Mouse (Mus musculus) kidney, embryonic 15.5 days (tissue): ENCODE measurements around the gene Reps2. TPM values are rescaled to one million over a fixed set of nuclear protein-coding genes. Genes with fewer than 3 reads are reported as not detected.

Experiments
- ATAC-seq: fragments of 200-750 bp; cut with Nextera tagmentation; replicated peaks from 2 replicates; pipeline ENCODE4 v1.8.0; 2017; ENCODE audit warnings: moderate TSS enrichment; ENCODE audit not compliant: low FRiP score
- H3K27ac ChIP-seq: fragments of 300-500 bp; sonication (generic); 2 replicates; pipeline ENCODE4 v1.5.1; 2015; ENCODE audit warnings: mild to moderate bottlenecking, inconsistent platforms
- H3K27me3 ChIP-seq: fragments of 300-500 bp; sonication (generic); 2 replicates; pipeline ENCODE4 v1.6.1; 2015; ENCODE audit warnings: inconsistent platforms
- H3K36me3 ChIP-seq: fragments of 300-500 bp; sonication (generic); 2 replicates; pipeline ENCODE4 v1.6.1; 2015; ENCODE audit warnings: inconsistent platforms
- H3K4me1 ChIP-seq: fragments of 300-500 bp; sonication (generic); 2 replicates; pipeline ENCODE4 v1.6.1; 2015; ENCODE audit warnings: inconsistent platforms
- H3K4me2 ChIP-seq: fragments of 300-500 bp; sonication (generic); 2 replicates; pipeline ENCODE4 v1.6.1; 2015; ENCODE audit warnings: moderate library complexity, mild to moderate bottlenecking, inconsistent platforms
- H3K4me3 ChIP-seq: fragments of 300-500 bp; sonication (generic); replicated peaks from 2 replicates; pipeline ENCODE4 v1.5.1; 2015; ENCODE audit warnings: mild to moderate bottlenecking, inconsistent platforms
- H3K9ac ChIP-seq: fragments of 300-500 bp; sonication (generic); 2 replicates; pipeline ENCODE4 v1.6.1; 2015; ENCODE audit warnings: mild to moderate bottlenecking, inconsistent platforms
- H3K9me3 ChIP-seq: fragments of 300-500 bp; sonication (generic); replicated peaks from 2 replicates; pipeline ENCODE4 v1.6.1; 2016; ENCODE audit warnings: inconsistent platforms
- WGBS: fragments of 180-500 bp; shearing (Covaris S2); methylation state at CpG from one replicate; pipeline ENCODE4 v1.1.7; 2015; ENCODE audit warnings: mixed read lengths; 5-methylcytosine and 5-hydroxymethylcytosine counted together
- polyA plus RNA-seq: library from polyadenylated mRNA; unstranded; fragments of >200 nt; fragmentation: Nextera tagmentation; extraction: Ambion mirVana; gene quantifications from 2 replicates; pipeline ENCODE4 v1.2.1, GENCODE M21; 2015

The Reps2 gene
- polyA plus RNA-seq, 1 experiment from 2014 or later = 2.0 TPM

DNA sequence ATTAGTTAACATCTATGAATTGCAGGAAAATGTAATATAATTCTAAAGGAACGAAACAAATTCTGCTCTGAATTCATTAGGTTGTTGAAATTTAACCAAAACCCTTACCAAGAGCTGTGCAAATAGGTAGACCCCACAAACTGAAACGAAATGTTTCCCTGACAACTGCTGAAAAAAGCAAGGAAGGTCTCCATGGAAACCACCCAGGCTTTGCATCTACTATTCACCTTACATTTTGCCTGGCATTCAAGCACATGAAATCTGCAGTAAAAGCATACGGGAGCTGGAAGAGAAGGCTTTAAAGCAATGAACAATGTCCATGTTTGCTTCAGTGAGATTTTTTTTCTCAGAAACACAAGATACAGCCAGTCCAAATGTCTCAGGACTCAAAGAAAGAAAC lies 59.1 kb downstream of the Reps2 start:
- no peaks in the 10 kb centered on the region for H3K4me1 ChIP-seq
- no peak overlapping the region for H3K9ac ChIP-seq
- H3K36me3 ChIP-seq = no peaks in the 10 kb centered on the region
- no peak overlapping the region for H3K4me2 ChIP-seq
- H3K9me3 ChIP-seq = no peaks in the 10 kb centered on the region
- peaks cover 31% of the 10 kb centered on the region for H3K27me3 ChIP-seq
- no peak overlapping the region for H3K4me3 ChIP-seq
- no peak for ATAC-seq
- H3K27ac ChIP-seq = no peak overlapping the region
- WGBS = 68% methylated on average over 3 of the region's 3 CpGs

GRCm38 (mm10) chrX:162580521-162580920 lies 62.9 kb downstream of the Reps2 start:
- WGBS = 54% methylated on average over 3 of the region's 3 CpGs
- no peak overlapping the region for H3K9ac ChIP-seq
- no peak for ATAC-seq

DNA sequence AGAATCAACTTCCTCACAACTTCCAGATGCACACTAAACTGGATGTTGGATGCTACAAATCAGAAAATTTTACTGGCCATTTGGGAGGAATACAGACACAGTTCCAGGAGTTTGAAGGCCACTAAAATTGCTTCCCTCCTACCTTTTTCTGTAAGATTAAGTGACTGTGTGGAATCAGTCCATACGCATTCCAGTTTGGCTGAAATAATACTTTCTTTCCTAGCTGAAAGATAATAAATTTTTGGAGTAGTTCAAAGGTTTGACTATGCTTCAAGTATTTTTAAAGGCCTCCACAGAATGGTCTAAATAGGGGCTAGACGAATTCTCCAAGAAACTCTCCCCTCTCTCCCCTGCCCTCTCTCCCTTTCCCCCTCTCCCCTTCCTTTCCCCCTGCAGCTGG lies 75.0 kb downstream of the Reps2 start:
- no peaks in the 10 kb centered on the region for H3K36me3 ChIP-seq
- peaks cover 10% of the 10 kb centered on the region; the same call in 1 of the 2 replicates for H3K27me3 ChIP-seq
- ATAC-seq = no peak
- no peaks in the 10 kb centered on the region for H3K9me3 ChIP-seq
- H3K27ac ChIP-seq = no peak overlapping the region
- H3K4me3 ChIP-seq = no peak overlapping the region
- H3K4me2 ChIP-seq = no peak overlapping the region
- H3K4me1 ChIP-seq = no peaks in the 10 kb centered on the region
- H3K9ac ChIP-seq = no peak overlapping the region
- 54% methylated on average over 2 of the region's 2 CpGs for WGBS

More at GRCm38 (mm10) chrX:162580521-162580920, 62.9 kb downstream of the Reps2 start:
- no peaks in the 10 kb centered on the region for H3K9me3 ChIP-seq
- H3K27ac ChIP-seq = no peak overlapping the region
- peaks cover 35% of the 10 kb centered on the region for H3K27me3 ChIP-seq
- no peaks in the 10 kb centered on the region for H3K36me3 ChIP-seq
- no peaks in the 10 kb centered on the region for H3K4me1 ChIP-seq
- H3K4me2 ChIP-seq = no peak overlapping the region
- no peak overlapping the region for H3K4me3 ChIP-seq

DNA sequence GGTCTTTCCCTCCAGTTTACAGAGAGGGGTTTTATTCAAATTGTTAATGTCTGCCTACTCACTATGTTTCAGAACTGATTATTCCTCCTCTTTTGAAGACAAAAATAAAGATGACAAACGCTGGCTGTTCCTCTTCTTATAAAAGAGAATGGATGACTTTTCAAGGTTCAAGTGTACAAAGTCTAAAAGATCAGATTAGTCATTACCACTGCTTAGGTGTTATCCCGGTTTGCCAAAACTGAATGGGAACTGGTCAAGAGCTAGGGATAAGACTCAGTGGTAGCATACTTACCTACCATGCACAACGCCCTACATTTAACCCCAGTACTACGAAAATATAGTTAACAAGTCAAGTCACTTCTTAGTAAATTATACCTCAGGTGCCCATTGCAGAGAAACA lies 77.9 kb downstream of the Reps2 start:
- no peaks in the 10 kb centered on the region for H3K36me3 ChIP-seq
- H3K4me2 ChIP-seq = no peak overlapping the region
- H3K27me3 ChIP-seq = peaks cover 26% of the 10 kb centered on the region; the same call in 1 of the 2 replicates
- WGBS = 85% methylated on average over 4 of the region's 4 CpGs
- H3K27ac ChIP-seq = no peak overlapping the region
- H3K9ac ChIP-seq = no peak overlapping the region
- H3K4me1 ChIP-seq = no peaks in the 10 kb centered on the region
- no peak overlapping the region for H3K4me3 ChIP-seq
- no peak for ATAC-seq
- no peaks in the 10 kb centered on the region for H3K9me3 ChIP-seq

DNA sequence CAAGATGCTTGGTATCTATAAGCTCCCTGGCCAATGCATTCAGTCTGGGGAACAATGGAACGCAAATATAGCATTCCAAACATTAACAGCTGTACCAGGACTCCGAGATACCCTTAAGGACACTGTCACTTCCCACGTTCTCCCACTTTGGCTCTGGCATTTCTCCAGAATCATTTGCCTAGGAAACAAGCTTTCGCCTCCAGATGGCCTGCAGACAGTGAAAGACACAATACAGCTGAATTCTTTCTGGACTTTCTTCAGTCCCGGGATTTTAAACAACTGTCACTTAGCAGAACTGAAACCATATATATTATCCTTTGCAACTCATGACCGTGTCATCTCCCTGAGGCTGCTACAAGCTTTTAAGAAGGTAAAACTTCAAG lies 87.0 kb downstream of the Reps2 start:
- Histone ChIP-seq H3K27ac (no peak overlapping the region), H3K36me3 (no peaks in the 10 kb centered on the region), H3K9me3 (no peaks in the 10 kb centered on the region), H3K9ac (no peak overlapping the region), H3K4me3 (no peak overlapping the region), H3K27me3 (peaks cover 66% of the 10 kb centered on the region), H3K4me2 (no peak overlapping the region), H3K4me1 (no peaks in the 10 kb centered on the region)
- no peak for ATAC-seq
- 63% methylated on average over 6 of the region's 6 CpGs for WGBS

DNA sequence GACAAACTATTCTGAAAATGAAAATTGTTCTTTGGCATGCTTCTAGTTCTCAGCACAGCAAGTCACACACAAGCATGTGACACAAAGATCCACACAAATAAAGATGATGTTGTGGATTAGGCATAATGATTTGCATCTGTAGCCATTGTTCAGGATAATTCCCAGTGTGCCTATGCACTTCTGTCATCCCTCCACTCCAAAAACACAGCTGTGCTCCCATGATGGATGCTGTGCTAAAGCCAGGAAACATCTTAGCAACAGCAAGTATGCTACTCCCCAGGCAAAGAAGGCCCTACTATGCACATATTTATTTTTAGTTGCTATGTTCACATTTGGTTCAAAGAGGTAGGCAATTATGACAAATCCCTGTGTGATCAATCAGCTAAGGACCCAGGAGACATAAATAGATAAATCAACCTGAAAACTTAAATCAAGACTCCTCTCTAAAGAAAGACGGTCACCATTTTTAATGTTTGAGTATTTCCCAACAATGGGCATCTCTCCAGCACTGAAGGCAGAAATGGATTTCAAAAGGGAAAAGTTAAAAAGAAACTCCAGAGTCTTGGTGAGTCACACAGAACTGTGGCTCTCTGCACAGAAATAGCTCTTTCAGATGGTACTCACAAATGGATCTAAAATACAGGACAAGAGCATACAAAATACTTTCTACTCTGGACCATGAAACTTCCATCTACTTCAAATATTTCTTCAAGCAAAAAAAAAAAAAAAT lies 87.6 kb downstream of the Reps2 start:
- no peak overlapping the region for H3K4me3 ChIP-seq
- WGBS = 72% methylated on average over 1 of the region's 1 CpGs
- no peaks in the 10 kb centered on the region for H3K9me3 ChIP-seq
- H3K9ac ChIP-seq = no peak overlapping the region
- no peak for ATAC-seq
- no peaks in the 10 kb centered on the region for H3K4me1 ChIP-seq
- no peak overlapping the region for H3K27ac ChIP-seq
- no peak overlapping the region for H3K4me2 ChIP-seq
- H3K27me3 ChIP-seq = peaks cover 64% of the 10 kb centered on the region
- no peaks in the 10 kb centered on the region for H3K36me3 ChIP-seq

DNA sequence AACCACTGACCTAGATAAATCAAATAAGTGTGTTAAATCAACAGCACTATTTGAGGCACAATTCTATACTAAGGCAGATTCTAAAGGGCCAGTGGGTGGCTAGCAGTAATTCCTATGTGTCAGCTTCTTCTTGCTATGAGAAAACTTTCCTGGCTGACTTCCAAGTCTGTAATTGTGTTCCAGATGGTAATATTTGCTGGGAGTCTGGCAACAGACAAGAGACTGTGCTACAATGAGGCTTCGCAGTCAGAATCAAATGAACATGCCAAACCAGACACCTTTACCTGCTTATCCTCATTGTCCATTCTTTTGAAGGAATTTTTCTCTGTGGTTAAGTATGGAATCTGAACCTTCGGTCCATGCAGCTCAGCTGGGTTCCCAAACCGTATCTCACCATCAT lies 88.9 kb downstream of the Reps2 start:
- Histone ChIP-seq H3K27ac (no peak overlapping the region), H3K27me3 (peaks cover 67% of the 10 kb centered on the region), H3K4me2 (no peak overlapping the region), H3K9ac (no peak overlapping the region), H3K9me3 (no peaks in the 10 kb centered on the region), H3K4me3 (no peak overlapping the region), H3K4me1 (no peaks in the 10 kb centered on the region), H3K36me3 (no peaks in the 10 kb centered on the region)
- 72% methylated on average over 3 of the region's 3 CpGs for WGBS
- ATAC-seq = no peak

DNA sequence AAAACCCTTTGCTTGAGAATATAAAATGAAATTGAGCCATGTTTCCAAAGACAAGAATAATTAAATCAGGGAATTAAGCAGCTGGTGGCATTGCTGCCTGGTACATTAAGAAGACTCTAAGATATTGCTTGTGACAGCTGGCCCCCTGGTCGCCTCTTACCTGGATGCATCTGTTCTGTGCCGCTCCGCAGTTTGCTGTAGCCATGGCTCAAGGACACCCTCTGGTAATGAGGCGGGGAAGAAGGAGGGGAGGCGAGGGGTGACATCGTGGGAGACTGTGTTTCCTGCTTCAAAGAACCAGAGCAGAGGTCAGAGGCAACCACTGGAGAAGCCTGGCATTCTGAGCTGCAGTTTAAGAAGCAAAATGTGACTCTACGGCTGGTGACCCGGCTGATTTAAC lies 91.1 kb downstream of the Reps2 start:
- Histone ChIP-seq H3K36me3 (no peaks in the 10 kb centered on the region), H3K27me3 (peaks cover 65% of the 10 kb centered on the region), H3K4me2 (no peak overlapping the region), H3K27ac (no peak overlapping the region), H3K4me3 (no peak overlapping the region), H3K9me3 (no peaks in the 10 kb centered on the region), H3K4me1 (no peaks in the 10 kb centered on the region), H3K9ac (no peak overlapping the region)
- WGBS = 45% methylated on average over 8 of the region's 8 CpGs
- ATAC-seq = no peak

- no peak overlapping the region for H3K4me3 ChIP-seq
- ATAC-seq = no peak
Measured at GRCm38 (mm10) chrX:162545037-162545436, 98.4 kb downstream of the Reps2 start.

GRCm38 (mm10) chrX:162542576-162543227 lies 100.7 kb downstream of the Reps2 start:
- Histone ChIP-seq H3K4me2 (no peak overlapping the region), H3K9ac (no peak overlapping the region), H3K4me3 (no peak overlapping the region), H3K36me3 (no peaks in the 10 kb centered on the region), H3K27ac (no peak overlapping the region), H3K27me3 (peaks cover 30% of the 10 kb centered on the region), H3K4me1 (no peaks in the 10 kb centered on the region), H3K9me3 (no peaks in the 10 kb centered on the region)
- ATAC-seq = no peak
- 77% methylated on average over 1 of the region's 1 CpGs for WGBS

More at GRCm38 (mm10) chrX:162545037-162545436, 98.4 kb downstream of the Reps2 start:
- Histone ChIP-seq H3K9me3 (no peaks in the 10 kb centered on the region), H3K36me3 (no peaks in the 10 kb centered on the region), H3K4me1 (no peaks in the 10 kb centered on the region), H3K27ac (no peak overlapping the region), H3K4me2 (no peak overlapping the region), H3K9ac (no peak overlapping the region), H3K27me3 (peaks cover 27% of the 10 kb centered on the region)

GRCm38 (mm10) chrX:162541961-162542360 lies 101.5 kb downstream of the Reps2 start:
- Histone ChIP-seq H3K4me1 (no peaks in the 10 kb centered on the region), H3K27ac (no peak overlapping the region), H3K9ac (no peak overlapping the region), H3K4me3 (no peak overlapping the region), H3K4me2 (no peak overlapping the region), H3K36me3 (no peaks in the 10 kb centered on the region), H3K27me3 (peaks cover 30% of the 10 kb centered on the region), H3K9me3 (no peaks in the 10 kb centered on the region)
- no peak for ATAC-seq
- 81% methylated on average over 1 of the region's 1 CpGs for WGBS

DNA sequence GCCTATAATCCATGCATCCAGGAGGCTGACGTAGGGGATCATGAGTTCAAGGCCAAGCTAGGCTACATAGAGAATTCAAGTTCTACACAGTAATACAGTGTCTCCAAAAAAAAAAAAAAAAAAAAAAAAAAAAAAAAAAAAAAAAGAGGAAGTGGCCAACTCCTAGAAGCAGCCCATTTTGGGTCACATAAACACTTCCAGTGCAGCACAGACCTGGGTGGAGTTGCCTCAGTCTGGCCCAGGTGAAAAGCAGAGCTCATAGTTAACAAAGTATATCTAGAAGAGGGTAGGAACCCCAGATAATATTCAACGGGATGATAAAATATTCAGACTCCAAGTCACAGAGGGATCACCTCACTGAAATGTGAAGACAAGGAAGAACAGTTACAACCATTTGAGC lies 112.4 kb downstream of the Reps2 start:
- Histone ChIP-seq H3K27ac (no peak overlapping the region), H3K36me3 (no peaks in the 10 kb centered on the region), H3K9me3 (no peaks in the 10 kb centered on the region), H3K4me2 (no peak overlapping the region), H3K4me1 (no peaks in the 10 kb centered on the region), H3K9ac (no peak overlapping the region), H3K4me3 (no peak overlapping the region), H3K27me3 (peaks cover 33% of the 10 kb centered on the region)
- no peak for ATAC-seq
- WGBS = 98% methylated on average over 2 of the region's 2 CpGs
